Mouse (Mus musculus): ENCODE measurements around the gene Casp14. TPM values are rescaled to one million over a fixed set of nuclear protein-coding genes. Genes with fewer than 3 reads are reported as not detected.
A peak's percentile ranks its signal among the peaks of the same experiment; 100 is the strongest.

Casp14 gene
- polyA plus RNA-seq, 1 experiment: not detected

GRCm38 (mm10) chr10:78747035-78747721 is 29.1 kb upstream of the Casp14 start:
- Histone ChIP-seq H3K9ac (ENCODE audit: low read depth, poor library complexity, severe bottlenecking) (peak overlapping the region; percentile 24; the same call in 1 of the 2 replicates), H3K9me3 (replicated peaks; ENCODE audit: control insufficient read depth, insufficient read depth, low read length, poor library complexity, severe bottlenecking) (no peaks in the 10 kb centered on the region), H3K36me3 (ENCODE audit: control insufficient read depth, insufficient read depth, low read length, poor library complexity, severe bottlenecking) (no peaks in the 10 kb centered on the region), H3K4me1 (ENCODE audit: control insufficient read depth, insufficient read depth, low read length) (peaks cover 3% of the 10 kb centered on the region), H3K4me3 (ENCODE audit: low read depth, low read length) (peak overlapping the region; percentile 42), H3K27me3 (ENCODE audit: control insufficient read depth, insufficient read depth, low read length, poor library complexity, severe bottlenecking) (no peaks in the 10 kb centered on the region), H3K27ac (ENCODE audit: insufficient read depth, low read length) (no peak overlapping the region)
- peak; percentile 21 for TF ChIP-seq CTCF (IDR thresholded peaks at IDR 0.05; ENCODE audit: low read depth, low read length)
- no peak for TF ChIP-seq POLR2A (IDR thresholded peaks at IDR 0.05; ENCODE audit: insufficient read depth, low read length)

GRCm38 (mm10) chr10:78745453-78746232 is 27.5 kb upstream of the Casp14 start:
- Histone ChIP-seq H3K27ac (ENCODE audit: insufficient read depth, low read length) (no peak overlapping the region), H3K4me1 (ENCODE audit: control insufficient read depth, insufficient read depth, low read length) (peaks cover 3% of the 10 kb centered on the region), H3K36me3 (ENCODE audit: control insufficient read depth, insufficient read depth, low read length, poor library complexity, severe bottlenecking) (no peaks in the 10 kb centered on the region), H3K9ac (ENCODE audit: low read depth, poor library complexity, severe bottlenecking) (no peak overlapping the region), H3K4me3 (ENCODE audit: low read depth, low read length) (no peak overlapping the region), H3K27me3 (ENCODE audit: control insufficient read depth, insufficient read depth, low read length, poor library complexity, severe bottlenecking) (no peaks in the 10 kb centered on the region), H3K9me3 (replicated peaks; ENCODE audit: control insufficient read depth, insufficient read depth, low read length, poor library complexity, severe bottlenecking) (no peaks in the 10 kb centered on the region)
- no peak for TF ChIP-seq EP300 (IDR thresholded peaks at IDR 0.05; ENCODE audit: insufficient read depth, low read depth, low read length)
- peak; percentile 56 for TF ChIP-seq CTCF (IDR thresholded peaks at IDR 0.05; ENCODE audit: low read depth, low read length)
- no peak for TF ChIP-seq POLR2A (IDR thresholded peaks at IDR 0.05; ENCODE audit: insufficient read depth, low read length)

GRCm38 (mm10) chr10:78743721-78744120 is 25.6 kb upstream of the Casp14 start:
- Histone ChIP-seq H3K9me3 (replicated peaks; ENCODE audit: control insufficient read depth, insufficient read depth, low read length, poor library complexity, severe bottlenecking) (no peaks in the 10 kb centered on the region), H3K36me3 (ENCODE audit: control insufficient read depth, insufficient read depth, low read length, poor library complexity, severe bottlenecking) (no peaks in the 10 kb centered on the region), H3K4me1 (ENCODE audit: control insufficient read depth, insufficient read depth, low read length) (peaks cover 3% of the 10 kb centered on the region), H3K27me3 (ENCODE audit: control insufficient read depth, insufficient read depth, low read length, poor library complexity, severe bottlenecking) (no peaks in the 10 kb centered on the region), H3K27ac (ENCODE audit: insufficient read depth, low read length) (no peak overlapping the region), H3K4me3 (ENCODE audit: low read depth, low read length) (no peak overlapping the region), H3K9ac (ENCODE audit: low read depth, poor library complexity, severe bottlenecking) (no peak overlapping the region)
- TF ChIP-seq POLR2A (IDR thresholded peaks at IDR 0.05; ENCODE audit: insufficient read depth, low read length) (no peak), EP300 (IDR thresholded peaks at IDR 0.05; ENCODE audit: insufficient read depth, low read depth, low read length) (no peak), CTCF (IDR thresholded peaks at IDR 0.05; ENCODE audit: low read depth, low read length) (no peak)

- no peak overlapping the region for H3K9ac ChIP-seq (ENCODE audit: low read depth, poor library complexity, severe bottlenecking)
- H3K4me1 ChIP-seq (ENCODE audit: control insufficient read depth, insufficient read depth, low read length): no peaks in the 10 kb centered on the region
- no peaks in the 10 kb centered on the region for H3K9me3 ChIP-seq (replicated peaks; ENCODE audit: control insufficient read depth, insufficient read depth, low read length, poor library complexity, severe bottlenecking)
- no peaks in the 10 kb centered on the region for H3K27me3 ChIP-seq (ENCODE audit: control insufficient read depth, insufficient read depth, low read length, poor library complexity, severe bottlenecking)
- H3K36me3 ChIP-seq (ENCODE audit: control insufficient read depth, insufficient read depth, low read length, poor library complexity, severe bottlenecking): no peaks in the 10 kb centered on the region
- H3K27ac ChIP-seq (ENCODE audit: insufficient read depth, low read length): no peak overlapping the region
- no peak for TF ChIP-seq EP300 (IDR thresholded peaks at IDR 0.05; ENCODE audit: insufficient read depth, low read depth, low read length)
- no peak for TF ChIP-seq CTCF (IDR thresholded peaks at IDR 0.05; ENCODE audit: low read depth, low read length)
- no peak for TF ChIP-seq POLR2A (IDR thresholded peaks at IDR 0.05; ENCODE audit: insufficient read depth, low read length)
- H3K4me3 ChIP-seq (ENCODE audit: low read depth, low read length): no peak overlapping the region
Measured at GRCm38 (mm10) chr10:78739821-78740220, 21.7 kb upstream of the Casp14 start.

GRCm38 (mm10) chr10:78727876-78728275 is 9.8 kb upstream of the Casp14 start:
- no peaks in the 10 kb centered on the region for H3K4me1 ChIP-seq (ENCODE audit: control insufficient read depth, insufficient read depth, low read length)
- H3K27me3 ChIP-seq (ENCODE audit: control insufficient read depth, insufficient read depth, low read length, poor library complexity, severe bottlenecking): no peaks in the 10 kb centered on the region
- TF ChIP-seq EP300 (IDR thresholded peaks at IDR 0.05; ENCODE audit: insufficient read depth, low read depth, low read length) (no peak), POLR2A (IDR thresholded peaks at IDR 0.05; ENCODE audit: insufficient read depth, low read length) (no peak), CTCF (IDR thresholded peaks at IDR 0.05; ENCODE audit: low read depth, low read length) (no peak)
- no peak overlapping the region for H3K27ac ChIP-seq (ENCODE audit: insufficient read depth, low read length)
- no peak overlapping the region for H3K4me3 ChIP-seq (ENCODE audit: low read depth, low read length)
- no peaks in the 10 kb centered on the region for H3K36me3 ChIP-seq (ENCODE audit: control insufficient read depth, insufficient read depth, low read length, poor library complexity, severe bottlenecking)
- H3K9me3 ChIP-seq (replicated peaks; ENCODE audit: control insufficient read depth, insufficient read depth, low read length, poor library complexity, severe bottlenecking): no peaks in the 10 kb centered on the region
- no peak overlapping the region for H3K9ac ChIP-seq (ENCODE audit: low read depth, poor library complexity, severe bottlenecking)

GRCm38 (mm10) chr10:78727035-78727434 is 8.9 kb upstream of the Casp14 start:
- H3K36me3 ChIP-seq (ENCODE audit: control insufficient read depth, insufficient read depth, low read length, poor library complexity, severe bottlenecking): no peaks in the 10 kb centered on the region
- H3K27me3 ChIP-seq (ENCODE audit: control insufficient read depth, insufficient read depth, low read length, poor library complexity, severe bottlenecking): no peaks in the 10 kb centered on the region
- H3K27ac ChIP-seq (ENCODE audit: insufficient read depth, low read length): no peak overlapping the region
- no peaks in the 10 kb centered on the region for H3K4me1 ChIP-seq (ENCODE audit: control insufficient read depth, insufficient read depth, low read length)
- no peak overlapping the region for H3K4me3 ChIP-seq (ENCODE audit: low read depth, low read length)
- no peaks in the 10 kb centered on the region for H3K9me3 ChIP-seq (replicated peaks; ENCODE audit: control insufficient read depth, insufficient read depth, low read length, poor library complexity, severe bottlenecking)
- no peak for TF ChIP-seq EP300 (IDR thresholded peaks at IDR 0.05; ENCODE audit: insufficient read depth, low read depth, low read length)
- no peak for TF ChIP-seq CTCF (IDR thresholded peaks at IDR 0.05; ENCODE audit: low read depth, low read length)
- no peak for TF ChIP-seq POLR2A (IDR thresholded peaks at IDR 0.05; ENCODE audit: insufficient read depth, low read length)
- no peak overlapping the region for H3K9ac ChIP-seq (ENCODE audit: low read depth, poor library complexity, severe bottlenecking)
